Mouse (Mus musculus) spleen, adult 2 months (tissue): ENCODE data around the gene Usb1. TPM values are rescaled to one million over a fixed set of nuclear protein-coding genes. Genes with fewer than 3 reads are reported as not detected.
A peak's percentile ranks its signal among the peaks of the same experiment; 100 is the strongest.

Source experiments
- DNase-seq, 2 experiments: peaks; one replicate each; pipeline versions ENCODE4 v3.0.0 to v3.0.0-alpha.2; 2012 to 2021; ENCODE audit warnings: low spot score in 2 of 2, low read depth in 1 of 2
- H3K27ac ChIP-seq: fragments of 200-500 bp; 2 replicates; pipeline ENCODE4 v1.5.1; 2012; ENCODE audit warnings: low read length, inconsistent platforms; ENCODE audit not compliant: insufficient read depth
- H3K27me3 ChIP-seq: fragments of 200-500 bp; 2 replicates; pipeline ENCODE4 v1.6.1; 2012; ENCODE audit warnings: mild to moderate bottlenecking, moderate library complexity, low read length, inconsistent platforms; ENCODE audit not compliant: control insufficient read depth, insufficient read depth
- H3K36me3 ChIP-seq: fragments of 200-500 bp; 2 replicates; pipeline ENCODE4 v1.6.1; 2012; ENCODE audit warnings: mild to moderate bottlenecking, low read length, inconsistent platforms; ENCODE audit not compliant: control insufficient read depth, insufficient read depth
- H3K4me1 ChIP-seq: fragments of 200-500 bp; 2 replicates; pipeline ENCODE4 v1.6.1; 2011; ENCODE audit warnings: inconsistent platforms; ENCODE audit not compliant: control insufficient read depth, insufficient read depth, insufficient read length
- H3K4me3 ChIP-seq: fragments of 200-500 bp; 2 replicates; pipeline ENCODE4 v1.5.1; 2011; ENCODE audit warnings: mild to moderate bottlenecking, inconsistent platforms; ENCODE audit not compliant: insufficient read depth, insufficient read length; ENCODE audit errors: extremely low read depth
- CTCF ChIP-seq: fragments of 200-500 bp; IDR thresholded peaks from 2 replicates; pipeline ENCODE4 v1.5.1; 2011; ENCODE audit warnings: mild to moderate bottlenecking, inconsistent platforms; ENCODE audit not compliant: insufficient read depth, insufficient read length, insufficient replicate concordance; ENCODE audit errors: extremely low read depth
- POLR2A ChIP-seq: fragments of 200-500 bp; IDR thresholded peaks from 2 replicates; pipeline ENCODE4 v1.6.1; 2011; ENCODE audit warnings: low read depth, low read length, inconsistent platforms
- WGBS: fragments of 180-500 bp; shearing (Covaris S2); methylation state at CpG from one replicate; pipeline ENCODE4 v1.1.7; 2018; 5-methylcytosine and 5-hydroxymethylcytosine counted together
- polyA plus RNA-seq: library from polyadenylated mRNA; depleted of rRNA; stranded (reverse); fragments of >200 nt; gene quantifications from 2 replicates; pipeline ENCODE4 v1.2.3, GENCODE M21; 2012

Usb1 gene
- polyA plus RNA-seq, 1 experiment = 27.4 TPM

GRCm38 (mm10) chr8:95310342-95310970 lies 21.6 kb upstream of the Usb1 start, which contains the start of gene Tepp:
TSS of gene Tepp (plus strand) at chr8:95310566.
- Histone ChIP-seq H3K36me3 (no peaks in the 10 kb centered on the region), H3K27me3 (no peaks in the 10 kb centered on the region), H3K27ac (no peak within 1 kb of the TSS), H3K4me3 (no peak within 1 kb of the TSS), H3K4me1 (no peaks in the 10 kb centered on the region)
- 83% methylated on average over 6 of the region's 6 CpGs for WGBS
- DNase-seq = no peak
- TF ChIP-seq CTCF (no peak), POLR2A (no peak)

DNA sequence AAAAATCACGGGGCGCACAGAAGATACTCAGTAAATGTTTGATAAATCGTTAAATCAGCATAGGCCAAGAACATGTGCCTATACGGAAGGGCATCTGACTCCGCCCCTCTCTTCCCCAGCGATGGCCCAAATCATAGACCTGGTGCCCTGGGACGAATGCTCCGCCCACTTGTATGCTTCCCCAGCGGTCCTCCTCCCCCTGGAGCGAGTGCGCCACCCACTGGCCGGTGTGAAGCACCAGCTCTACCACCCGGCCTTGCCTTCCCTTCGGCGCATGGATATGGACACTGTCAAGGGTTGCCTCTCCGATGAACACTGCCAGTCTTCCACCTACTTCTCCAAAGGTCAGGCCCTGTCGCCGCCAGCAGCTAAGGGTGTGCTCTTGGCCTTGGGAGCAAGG lies 19.2 kb upstream of the Usb1 start:
- TF ChIP-seq POLR2A = no peak
- TF ChIP-seq CTCF = no peak
- WGBS = 77% methylated on average over 18 of the region's 18 CpGs
- H3K4me1 ChIP-seq = no peaks in the 10 kb centered on the region

GRCm38 (mm10) chr8:95313857-95314256 lies 18.2 kb upstream of the Usb1 start:
- 87% methylated on average over 6 of the region's 6 CpGs for WGBS
- DNase-seq = no peak
- Histone ChIP-seq H3K27me3 (no peaks in the 10 kb centered on the region), H3K27ac (no peak overlapping the region), H3K4me1 (no peaks in the 10 kb centered on the region), H3K4me3 (no peak overlapping the region), H3K36me3 (no peaks in the 10 kb centered on the region)
- TF ChIP-seq POLR2A (no peak), CTCF (no peak)

More for the DNA sequence above, 19.2 kb upstream of the Usb1 start:
- no peak overlapping the region for H3K27ac ChIP-seq
- H3K27me3 ChIP-seq = no peaks in the 10 kb centered on the region
- H3K36me3 ChIP-seq = no peaks in the 10 kb centered on the region
- H3K4me3 ChIP-seq = no peak overlapping the region
- no peak for DNase-seq

DNA sequence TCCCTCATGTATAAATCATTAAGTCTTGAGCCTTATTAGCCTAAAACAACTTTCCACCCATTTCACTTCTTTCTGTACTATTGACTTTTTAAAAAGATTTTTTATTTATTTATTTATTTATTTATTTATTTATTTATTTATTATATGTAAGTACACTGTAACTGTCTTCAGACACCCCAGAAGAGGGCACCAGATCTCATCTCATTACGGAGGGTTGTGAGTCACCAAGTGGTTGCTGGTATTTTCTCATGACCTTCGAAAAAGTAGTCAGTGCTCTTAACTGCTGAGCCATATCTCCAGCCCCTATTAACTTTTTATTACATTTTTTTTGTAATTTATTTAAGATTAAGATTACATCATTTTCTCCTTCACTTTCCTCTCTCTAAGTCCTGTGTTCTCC lies 17.4 kb upstream of the Usb1 start:
- no peaks in the 10 kb centered on the region for H3K4me1 ChIP-seq
- H3K27ac ChIP-seq = no peak overlapping the region
- no peak overlapping the region for H3K4me3 ChIP-seq
- no peak for DNase-seq
- TF ChIP-seq POLR2A (no peak), CTCF (no peak)
- 43% methylated on average over 2 of the region's 2 CpGs for WGBS
- no peaks in the 10 kb centered on the region for H3K27me3 ChIP-seq
- no peaks in the 10 kb centered on the region for H3K36me3 ChIP-seq

DNA sequence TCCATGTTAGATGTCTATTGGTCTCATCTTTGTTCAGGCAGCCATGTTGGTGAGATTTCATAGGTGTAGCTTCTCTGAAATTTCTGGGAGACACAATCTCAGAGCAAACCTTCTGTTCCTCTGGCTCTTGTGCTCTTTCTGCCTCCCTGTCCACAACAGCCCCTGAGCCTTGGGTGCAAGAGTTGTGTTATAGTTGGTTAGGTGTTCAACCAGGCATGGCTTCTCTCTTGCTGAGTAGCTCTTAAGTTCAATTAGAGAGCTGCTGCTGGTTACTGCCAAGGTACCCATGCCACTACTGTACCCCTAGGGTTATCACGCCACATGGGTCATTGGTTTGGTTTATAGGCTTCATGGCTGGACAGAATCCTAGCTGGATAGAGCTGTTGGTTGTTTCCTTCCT lies 16.7 kb upstream of the Usb1 start:
- no peak for TF ChIP-seq CTCF
- TF ChIP-seq POLR2A = no peak
- H3K27ac ChIP-seq = no peak overlapping the region
- H3K4me1 ChIP-seq = no peaks in the 10 kb centered on the region; the same call in 1 of the 2 replicates
- no peak overlapping the region for H3K4me3 ChIP-seq
- no peaks in the 10 kb centered on the region for H3K27me3 ChIP-seq
- no peak for DNase-seq
- WGBS = 90% methylated on average over 1 of the region's 1 CpGs
- no peaks in the 10 kb centered on the region for H3K36me3 ChIP-seq

DNA sequence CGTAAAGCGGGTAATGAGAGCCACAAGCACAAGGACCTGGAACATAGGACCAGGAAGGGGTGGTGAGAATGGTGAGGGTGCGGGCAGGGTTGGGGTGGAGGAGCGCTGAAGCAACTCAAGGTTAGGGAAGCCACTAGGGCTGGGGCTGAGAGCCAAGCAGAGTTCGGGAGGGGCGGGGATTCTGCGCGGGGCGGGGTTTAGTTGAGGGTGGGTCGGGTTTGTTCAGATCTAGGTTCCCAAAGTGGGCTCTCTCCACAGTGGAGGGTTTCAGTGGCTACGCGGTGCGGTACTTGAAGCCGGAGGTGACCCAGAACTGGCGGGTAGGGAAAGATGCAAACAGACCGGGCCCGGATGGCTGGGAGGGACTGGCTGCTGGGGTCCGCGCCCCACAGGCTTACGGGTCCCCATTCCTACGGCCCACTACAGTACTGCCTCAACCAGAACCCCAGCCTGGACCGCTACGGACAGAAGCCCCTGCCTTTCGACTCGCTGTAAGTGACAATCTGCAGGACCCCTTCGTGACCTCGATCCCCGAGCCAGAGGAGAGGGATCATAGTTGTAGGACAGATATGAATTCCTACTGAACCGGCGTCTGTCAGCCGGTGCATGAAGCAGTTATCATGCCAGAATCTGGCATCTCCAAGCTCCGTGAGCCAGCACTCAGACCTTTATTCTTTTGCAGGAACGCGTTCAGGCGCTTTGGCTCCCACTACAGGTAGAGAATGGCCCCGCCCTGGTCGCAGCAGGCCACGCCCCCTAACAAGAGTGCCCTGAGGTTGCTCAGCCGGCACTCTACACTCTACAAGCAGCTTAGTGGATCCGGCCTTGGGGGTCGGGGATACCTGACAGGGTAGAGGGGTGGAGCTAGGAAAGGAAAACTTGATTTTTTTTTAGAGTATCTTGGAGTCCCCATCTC lies 11.6 kb upstream of the Usb1 start:
- no peak for TF ChIP-seq POLR2A
- peak; percentile 20; the same call in 1 of the 2 replicates for TF ChIP-seq CTCF
- H3K27me3 ChIP-seq = no peaks in the 10 kb centered on the region
- no peaks in the 10 kb centered on the region; the same call in 1 of the 2 replicates for H3K4me1 ChIP-seq
- H3K36me3 ChIP-seq = no peaks in the 10 kb centered on the region
- peak; percentile 35 to 75 for DNase-seq
- WGBS = 5% methylated on average over 41 of the region's 41 CpGs
- H3K27ac ChIP-seq = no peak overlapping the region
- peak overlapping the region; percentile 38 for H3K4me3 ChIP-seq

- 88% methylated on average over 3 of the region's 3 CpGs for WGBS
- H3K27ac ChIP-seq = no peak overlapping the region
- H3K4me3 ChIP-seq = no peak overlapping the region
These were observed 8.9 kb upstream of the Usb1 start for GRCm38 (mm10) chr8:95323201-95323600.

More at GRCm38 (mm10) chr8:95323201-95323600, 8.9 kb upstream of the Usb1 start:
- Histone ChIP-seq H3K4me1 (no peaks in the 10 kb centered on the region; the same call in 1 of the 2 replicates), H3K36me3 (peaks cover 19% of the 10 kb centered on the region), H3K27me3 (no peaks in the 10 kb centered on the region)
- no peak for TF ChIP-seq POLR2A
- TF ChIP-seq CTCF = no peak
- no peak for DNase-seq
